Comparison of ENCODE assay signal across 8 mouse cellular contexts in genomic region chr2:84454051-84454450, GRCm38 (mm10). TPM values are rescaled to one million over a fixed set of nuclear protein-coding genes. Genes with fewer than 3 reads are reported as not detected.
DNase-seq lines count a peak whose midpoint lies in the region; ATAC-seq lines count a peak whose summit lies in the region.

No protein-coding gene starts in this region.

- peak; percentile 70 for ATAC-seq in forebrain, embryonic 11.5 days (replicated peaks; ENCODE audit: low FRiP score)
- ATAC-seq in midbrain, embryonic 11.5 days (ENCODE audit: low FRiP score), result peak; percentile 64; the same call in 1 of the 2 replicates
- ATAC-seq in neutrophil, adult 5-6 weeks (ENCODE audit: extremely low read depth, insufficient number of reproducible peaks, low FRiP score, poor library complexity, severe bottlenecking), result peak; percentile 79

- 22% methylated on average over 5 of the region's 5 CpGs for WGBS in forebrain, embryonic 11.5 days
- 22% methylated on average over 5 of the region's 5 CpGs for WGBS in forebrain, embryonic 10.5 days
- WGBS in midbrain, embryonic 11.5 days, result 21% methylated on average over 5 of the region's 5 CpGs
- WGBS in midbrain, embryonic 10.5 days, result 19% methylated on average over 5 of the region's 5 CpGs
- 15% methylated on average over 5 of the region's 5 CpGs for WGBS in large intestine, adult 2 months

- H3K4me1 ChIP-seq in forebrain, embryonic 11.5 days (replicated peaks; ENCODE audit: control insufficient read depth, insufficient read depth, low read length), result no peaks in the 10 kb centered on the region
- peaks cover 5% of the 10 kb centered on the region; the same call in 1 of the 2 replicates for H3K4me1 ChIP-seq in forebrain, embryonic 10.5 days
- H3K4me1 ChIP-seq in midbrain, embryonic 11.5 days (ENCODE audit: control insufficient read depth, insufficient read depth, low read length), result no peaks in the 10 kb centered on the region
- 0 out of 2 replicates have a peak, but pooled peaks cover 4% of the 10 kb centered on the region for H3K4me1 ChIP-seq in midbrain, embryonic 10.5 days

- no peaks in the 10 kb centered on the region for H3K27me3 ChIP-seq in forebrain, embryonic 11.5 days (ENCODE audit: control insufficient read depth, insufficient read depth, low read length)
- H3K27me3 ChIP-seq in forebrain, embryonic 10.5 days (ENCODE audit: poor library complexity, severe bottlenecking), result no peaks in the 10 kb centered on the region
- no peaks in the 10 kb centered on the region for H3K27me3 ChIP-seq in midbrain, embryonic 11.5 days (ENCODE audit: control insufficient read depth, insufficient read depth, low read length)
- H3K27me3 ChIP-seq in midbrain, embryonic 10.5 days (ENCODE audit: low read depth, poor library complexity, severe bottlenecking), result no peaks in the 10 kb centered on the region

- no peak for DNase-seq in forebrain, embryonic 11.5 days (ENCODE audit: low spot score)
- DNase-seq in forebrain, embryonic 10.5 days (ENCODE audit: extremely low spot score, low spot score), result no peak
- DNase-seq in midbrain, embryonic 11.5 days (ENCODE audit: low spot score, missing footprints), result peak; percentile 90
- no peak for DNase-seq in midbrain, embryonic 10.5 days (ENCODE audit: low spot score)
- DNase-seq in embryo, embryonic 11 days, result peak; percentile 82
- peak; percentile 52 for DNase-seq in large intestine, adult 2 months (ENCODE audit: low read depth, low spot score)
- no peak for DNase-seq in urinary bladder, adult 2 months (ENCODE audit: low spot score)

- no peak overlapping the region for H3K9ac ChIP-seq in forebrain, embryonic 11.5 days (ENCODE audit: low read length)
- H3K9ac ChIP-seq in midbrain, embryonic 11.5 days (ENCODE audit: low read length), result no peak overlapping the region

- H3K9me3 ChIP-seq in forebrain, embryonic 11.5 days (ENCODE audit: control insufficient read depth, low read length), result no peaks in the 10 kb centered on the region
- no peaks in the 10 kb centered on the region for H3K9me3 ChIP-seq in forebrain, embryonic 10.5 days
- no peaks in the 10 kb centered on the region for H3K9me3 ChIP-seq in midbrain, embryonic 11.5 days (ENCODE audit: control insufficient read depth, low read length)
- no peaks in the 10 kb centered on the region for H3K9me3 ChIP-seq in midbrain, embryonic 10.5 days (replicated peaks)

- no peak overlapping the region for H3K27ac ChIP-seq in forebrain, embryonic 11.5 days (ENCODE audit: low read depth, low read length)
- no peak overlapping the region for H3K27ac ChIP-seq in forebrain, embryonic 10.5 days
- no peak overlapping the region for H3K27ac ChIP-seq in midbrain, embryonic 11.5 days (ENCODE audit: low read depth, low read length)
- H3K27ac ChIP-seq in midbrain, embryonic 10.5 days (replicated peaks), result no peak overlapping the region

- H3K36me3 ChIP-seq in forebrain, embryonic 11.5 days (ENCODE audit: control insufficient read depth, insufficient read depth, low read length), result no peaks in the 10 kb centered on the region
- no peaks in the 10 kb centered on the region for H3K36me3 ChIP-seq in forebrain, embryonic 10.5 days (replicated peaks)
- H3K36me3 ChIP-seq in midbrain, embryonic 11.5 days (ENCODE audit: control insufficient read depth, insufficient read depth, low read length), result no peaks in the 10 kb centered on the region
- no peaks in the 10 kb centered on the region for H3K36me3 ChIP-seq in midbrain, embryonic 10.5 days

- H3K4me3 ChIP-seq in forebrain, embryonic 11.5 days (ENCODE audit: low read depth, low read length), result no peak overlapping the region
- H3K4me3 ChIP-seq in forebrain, embryonic 10.5 days, result no peak overlapping the region
- H3K4me3 ChIP-seq in midbrain, embryonic 11.5 days (ENCODE audit: low read depth, low read length), result no peak overlapping the region
- no peak overlapping the region for H3K4me3 ChIP-seq in midbrain, embryonic 10.5 days

- H3K4me2 ChIP-seq in forebrain, embryonic 11.5 days (ENCODE audit: low read depth, low read length, severe bottlenecking), result no peak overlapping the region
- H3K4me2 ChIP-seq in midbrain, embryonic 11.5 days, result no peak overlapping the region

RNA-seq across cellular contexts. Expression of gene Tfpi, which starts 22.5 kb away (rescaled TPM):
- 9.0 and 9.9 TPM in 2 replicates for polyA plus RNA-seq in forebrain, embryonic 11.5 days (2014; fragmentation: Nextera tagmentation; extraction: Ambion mirVana)
- polyA plus RNA-seq in forebrain, embryonic 10.5 days (2016; fragmentation: Nextera tagmentation; extraction: Ambion mirVana), result 9.4 and 11.2 TPM in 2 replicates
- polyA plus RNA-seq in midbrain, embryonic 11.5 days (2014; fragmentation: Nextera tagmentation; extraction: Ambion mirVana), result 20.4 and 25.4 TPM in 2 replicates
- polyA plus RNA-seq in midbrain, embryonic 10.5 days (2016; fragmentation: Nextera tagmentation; extraction: Ambion mirVana), result 16.5 and 17.2 TPM in 2 replicates
- polyA plus RNA-seq in large intestine, adult 2 months (2012; rRNA removed), result 4.5 and 6.2 TPM in 2 replicates
- total RNA-seq in neutrophil, adult 5-6 weeks (2017), result 1.5 and 2.8 TPM in 2 replicates
- 19.3 and 21.8 TPM in 2 replicates for polyA plus RNA-seq in urinary bladder, adult 2 months (2012; rRNA removed)

RNA-seq across cellular contexts. Expression of gene Calcrl, which starts 28.8 kb away (rescaled TPM):
- 13.3 and 14.1 TPM in 2 replicates for polyA plus RNA-seq in forebrain, embryonic 11.5 days (2014; fragmentation: Nextera tagmentation; extraction: Ambion mirVana)
- polyA plus RNA-seq in forebrain, embryonic 10.5 days (2016; fragmentation: Nextera tagmentation; extraction: Ambion mirVana), result 9.5 and 10.4 TPM in 2 replicates
- polyA plus RNA-seq in midbrain, embryonic 11.5 days (2014; fragmentation: Nextera tagmentation; extraction: Ambion mirVana), result 16.5 and 20.2 TPM in 2 replicates
- 11.3 and 13.4 TPM in 2 replicates for polyA plus RNA-seq in midbrain, embryonic 10.5 days (2016; fragmentation: Nextera tagmentation; extraction: Ambion mirVana)
- polyA plus RNA-seq in large intestine, adult 2 months (2012; rRNA removed), result 1.8 and 2.8 TPM in 2 replicates
- total RNA-seq in neutrophil, adult 5-6 weeks (2017), result 36.7 and 37.8 TPM in 2 replicates
- 23.0 and 24.8 TPM in 2 replicates for polyA plus RNA-seq in urinary bladder, adult 2 months (2012; rRNA removed)

Comparison
In these comparisons a context has a peak if more than half of its experiments do, and no peak if none do; other contexts are left out.
1. DNase-seq: peak in midbrain, embryonic 11.5 days (single experiment), embryo, embryonic 11 days (single experiment) and large intestine, adult 2 months (single experiment); none in forebrain, embryonic 11.5 days (single experiment), forebrain, embryonic 10.5 days (single experiment), midbrain, embryonic 10.5 days (single experiment) and urinary bladder, adult 2 months (single experiment).
2. Peak in every context shown above with its lines, with median percentiles within 50 percentile points of each other: ATAC-seq.